Mouse (Mus musculus) liver, embryonic 13.5 days (tissue): ENCODE measurements at regions not wholly inside any gene's neighbourhood (a gene's known extent, or its start where the extent isn't known, plus 50 kb on each side); places are given as distances from the start of the nearest gene placed in this dataset.

ENCODE experiments used
- ATAC-seq: fragments of 200-750 bp; cut with Nextera tagmentation; 2 replicates; pipeline ENCODE4 v1.8.0; 2017; ENCODE audit warnings: low read depth, mild to moderate bottlenecking, moderate number of reproducible peaks, moderate library complexity
- DNase-seq: peaks from one replicate; pipeline ENCODE4 v3.0.0; 2022
- H3K27ac ChIP-seq: fragments of 300-500 bp; sonication (generic); 2 replicates; pipeline ENCODE4 v1.5.1; 2015; ENCODE audit warnings: moderate library complexity, mild to moderate bottlenecking, inconsistent platforms
- H3K27me3 ChIP-seq: fragments of 300-500 bp; sonication (generic); 2 replicates; pipeline ENCODE4 v1.6.1; 2015; ENCODE audit warnings: mild to moderate bottlenecking, inconsistent platforms
- H3K36me3 ChIP-seq: fragments of 300-500 bp; sonication (generic); 2 replicates; pipeline ENCODE4 v1.6.1; 2015; ENCODE audit warnings: mild to moderate bottlenecking, inconsistent platforms
- H3K4me1 ChIP-seq: fragments of 300-500 bp; sonication (generic); replicated peaks from 2 replicates; pipeline ENCODE4 v1.6.1; 2015; ENCODE audit warnings: inconsistent platforms
- H3K4me2 ChIP-seq: fragments of 300-500 bp; sonication (generic); 2 replicates; pipeline ENCODE4 v1.6.1; 2015; ENCODE audit warnings: inconsistent platforms, mild to moderate bottlenecking, moderate library complexity
- H3K4me3 ChIP-seq: fragments of 300-500 bp; sonication (generic); replicated peaks from 2 replicates; pipeline ENCODE4 v1.5.1; 2015; ENCODE audit warnings: mild to moderate bottlenecking, inconsistent platforms
- H3K9ac ChIP-seq: fragments of 300-500 bp; sonication (generic); 2 replicates; pipeline ENCODE4 v1.6.1; 2015; ENCODE audit warnings: mild to moderate bottlenecking, inconsistent platforms
- H3K9me3 ChIP-seq: fragments of 300-500 bp; sonication (generic); replicated peaks from 2 replicates; pipeline ENCODE4 v1.6.1; 2016; ENCODE audit warnings: inconsistent platforms
- WGBS: fragments of 180-500 bp; shearing (Covaris S2); methylation state at CpG from one replicate; pipeline ENCODE4 v1.1.7; 2015; ENCODE audit not compliant: insufficient replicate concordance; 5-methylcytosine and 5-hydroxymethylcytosine counted together

GRCm38 (mm10) chr11:112587386-112587785 lies 194.6 kb upstream of the Sox9 start:
- Histone ChIP-seq H3K27me3 (no peaks in the 10 kb centered on the region), H3K27ac (no peak overlapping the region), H3K9ac (no peak overlapping the region), H3K4me2 (no peak overlapping the region), H3K9me3 (peaks cover 13% of the 10 kb centered on the region), H3K36me3 (no peaks in the 10 kb centered on the region), H3K4me1 (no peaks in the 10 kb centered on the region), H3K4me3 (no peak overlapping the region)
- DNase-seq (no peak), ATAC-seq (no peak)

GRCm38 (mm10) chr11:112588088-112588487 lies 193.9 kb upstream of the Sox9 start:
- DNase-seq, result no peak
- Histone ChIP-seq H3K4me2 (no peak overlapping the region), H3K27me3 (no peaks in the 10 kb centered on the region), H3K36me3 (no peaks in the 10 kb centered on the region), H3K4me3 (no peak overlapping the region), H3K9me3 (peaks cover 13% of the 10 kb centered on the region), H3K4me1 (no peaks in the 10 kb centered on the region), H3K9ac (no peak overlapping the region), H3K27ac (no peak overlapping the region)
- ATAC-seq, result no peak
- WGBS, result 57% methylated on average over 11 of the region's 11 CpGs

DNA sequence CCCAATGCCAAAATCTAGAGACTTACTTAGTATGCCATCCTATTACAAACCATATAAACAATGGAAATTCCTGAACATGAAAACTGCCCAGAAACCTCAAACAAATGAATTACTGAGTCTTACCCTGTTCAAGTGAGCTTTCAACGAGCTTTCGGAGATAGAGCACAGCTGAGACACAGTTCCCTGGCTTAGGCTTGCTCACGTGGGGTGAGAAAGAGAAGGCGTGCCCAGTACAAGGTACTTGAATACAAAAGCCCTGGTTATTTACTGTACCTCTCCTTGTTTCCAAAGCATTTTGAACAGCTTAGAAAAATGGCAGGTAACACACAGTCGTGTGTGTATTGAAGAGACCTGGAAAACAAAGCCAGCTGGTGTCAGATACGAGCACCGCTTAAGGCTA lies 191.8 kb upstream of the Sox9 start:
- no peak overlapping the region for H3K27ac ChIP-seq
- H3K9ac ChIP-seq, result no peak overlapping the region
- 79% methylated on average over 7 of the region's 7 CpGs for WGBS
- no peak for ATAC-seq
- H3K4me3 ChIP-seq, result no peak overlapping the region
- peaks cover 13% of the 10 kb centered on the region for H3K9me3 ChIP-seq
- no peaks in the 10 kb centered on the region for H3K36me3 ChIP-seq
- no peaks in the 10 kb centered on the region for H3K4me1 ChIP-seq
- no peaks in the 10 kb centered on the region for H3K27me3 ChIP-seq
- no peak for DNase-seq
- H3K4me2 ChIP-seq, result no peak overlapping the region

- no peaks in the 10 kb centered on the region for H3K36me3 ChIP-seq
- ATAC-seq (no peak), DNase-seq (no peak)
- no peaks in the 10 kb centered on the region for H3K4me1 ChIP-seq
- no peaks in the 10 kb centered on the region for H3K27me3 ChIP-seq
- no peak overlapping the region for H3K9ac ChIP-seq
- H3K27ac ChIP-seq, result no peak overlapping the region
- no peak overlapping the region for H3K4me2 ChIP-seq
- no peak overlapping the region for H3K4me3 ChIP-seq
- WGBS, result 66% methylated on average over 6 of the region's 6 CpGs
- peaks cover 11% of the 10 kb centered on the region for H3K9me3 ChIP-seq
Observed at GRCm38 (mm10) chr11:112592411-112593020, 189.5 kb upstream of the Sox9 start.

DNA sequence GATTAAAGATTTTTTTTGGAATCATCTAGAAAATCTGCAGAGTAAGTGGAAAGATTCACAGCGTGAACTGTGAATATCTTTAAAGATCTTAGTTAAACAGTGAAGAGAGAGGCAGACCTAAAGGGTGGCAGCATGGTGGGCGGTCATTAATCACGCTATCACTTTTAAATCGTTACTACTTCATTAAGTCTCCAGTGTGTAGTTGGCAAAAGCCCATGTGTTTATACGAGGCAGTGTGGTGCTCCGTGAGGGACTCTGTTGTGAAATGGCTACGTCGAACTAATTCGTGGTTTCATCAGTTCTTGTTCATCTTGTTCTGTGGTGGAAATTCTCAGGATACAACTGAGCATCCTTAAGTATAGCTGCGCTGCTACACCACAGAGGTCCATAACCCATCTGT lies 188.2 kb upstream of the Sox9 start:
- peaks cover 8% of the 10 kb centered on the region for H3K9me3 ChIP-seq
- H3K4me3 ChIP-seq, result no peak overlapping the region
- WGBS, result 61% methylated on average over 10 of the region's 10 CpGs
- no peak overlapping the region for H3K9ac ChIP-seq
- no peak for DNase-seq
- H3K4me2 ChIP-seq, result no peak overlapping the region
- H3K4me1 ChIP-seq, result no peaks in the 10 kb centered on the region
- H3K27me3 ChIP-seq, result no peaks in the 10 kb centered on the region
- no peak for ATAC-seq
- no peaks in the 10 kb centered on the region for H3K36me3 ChIP-seq
- no peak overlapping the region for H3K27ac ChIP-seq

DNA sequence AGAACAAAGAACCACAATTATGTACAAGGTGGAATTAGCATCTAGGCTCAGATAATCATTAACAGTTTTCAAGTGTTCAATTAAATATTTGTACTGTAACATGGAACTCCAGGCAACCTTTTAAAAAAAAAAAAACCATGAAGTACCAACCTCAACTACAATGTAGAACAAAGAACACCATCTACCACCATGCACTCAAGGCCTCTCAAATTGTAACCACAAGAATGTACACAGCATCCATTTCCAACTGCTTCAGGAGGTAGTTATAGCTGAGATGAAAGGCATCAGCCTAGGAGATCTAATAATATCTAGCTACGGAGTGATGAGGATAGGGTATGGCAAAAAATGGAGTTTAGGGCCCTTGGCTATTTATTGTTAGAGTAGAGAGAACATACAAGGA lies 174.7 kb upstream of the Sox9 start:
- Histone ChIP-seq H3K4me1 (no peaks in the 10 kb centered on the region), H3K9me3 (0 out of 2 replicates have a peak, but pooled peaks cover 9% of the 10 kb centered on the region), H3K27me3 (no peaks in the 10 kb centered on the region), H3K36me3 (no peaks in the 10 kb centered on the region), H3K4me2 (no peak overlapping the region), H3K4me3 (no peak overlapping the region), H3K9ac (no peak overlapping the region), H3K27ac (no peak overlapping the region)
- WGBS, result 56% methylated on average over 1 of the region's 1 CpGs
- ATAC-seq, result no peak
- no peak for DNase-seq

- no peak overlapping the region for H3K4me2 ChIP-seq
- DNase-seq, result no peak
- H3K9ac ChIP-seq, result no peak overlapping the region
- ATAC-seq, result no peak
- no peaks in the 10 kb centered on the region for H3K36me3 ChIP-seq
- H3K4me3 ChIP-seq, result no peak overlapping the region
- H3K27me3 ChIP-seq, result no peaks in the 10 kb centered on the region
- 43% methylated on average over 3 of the region's 3 CpGs for WGBS
- no peaks in the 10 kb centered on the region for H3K4me1 ChIP-seq
- 0 out of 2 replicates have a peak, but pooled peaks cover 9% of the 10 kb centered on the region for H3K9me3 ChIP-seq
- no peak overlapping the region for H3K27ac ChIP-seq
Observed at GRCm38 (mm10) chr11:112609277-112609676, 172.7 kb upstream of the Sox9 start.

DNA sequence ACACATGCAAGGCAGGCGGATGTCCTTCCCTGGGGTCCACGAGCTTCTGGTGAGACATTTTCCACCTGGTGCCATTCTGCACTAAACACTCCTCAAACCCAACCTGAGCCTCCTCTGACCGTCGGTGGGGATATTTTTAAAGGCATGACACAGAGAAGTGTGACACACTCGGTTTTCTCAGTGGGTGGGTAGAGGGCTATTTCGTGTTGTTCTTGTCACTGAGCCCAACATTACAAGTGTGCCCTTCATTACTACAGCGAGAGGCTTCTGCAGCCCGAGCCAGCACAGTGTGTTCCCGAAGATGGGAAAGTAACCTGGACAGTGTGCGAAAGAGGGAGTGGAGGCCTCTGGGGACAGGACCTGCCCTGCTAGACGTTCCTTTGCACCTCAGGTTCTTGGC lies 171.0 kb upstream of the Sox9 start:
- H3K4me3 ChIP-seq, result no peak overlapping the region
- no peak overlapping the region for H3K9ac ChIP-seq
- H3K9me3 ChIP-seq, result 0 out of 2 replicates have a peak, but pooled peaks cover 9% of the 10 kb centered on the region
- no peak overlapping the region for H3K27ac ChIP-seq
- 67% methylated on average over 11 of the region's 11 CpGs for WGBS
- no peaks in the 10 kb centered on the region for H3K36me3 ChIP-seq
- no peaks in the 10 kb centered on the region for H3K27me3 ChIP-seq
- no peak for DNase-seq
- no peak overlapping the region for H3K4me2 ChIP-seq
- no peak for ATAC-seq
- H3K4me1 ChIP-seq, result no peaks in the 10 kb centered on the region

DNA sequence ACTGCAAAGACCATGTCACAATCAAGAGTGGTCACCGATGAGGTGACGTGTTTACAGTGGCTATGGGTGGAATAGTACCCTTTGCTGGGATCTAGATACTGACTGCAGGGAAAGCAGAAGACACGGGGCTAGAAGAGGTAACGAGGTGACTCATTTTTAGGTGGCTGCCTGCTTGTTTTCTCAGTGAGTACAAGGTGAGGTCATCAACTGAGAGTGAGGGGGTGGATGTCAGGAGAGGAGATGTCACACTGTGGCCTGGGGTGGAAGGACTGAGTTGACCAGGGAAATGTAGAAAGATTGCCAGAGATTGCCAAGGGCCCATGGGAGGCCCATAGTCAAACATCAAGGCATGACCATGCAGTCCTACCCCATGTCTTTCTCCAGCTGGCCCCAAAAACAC lies 166.4 kb upstream of the Sox9 start:
- ATAC-seq (no peak), DNase-seq (no peak)
- Histone ChIP-seq H3K4me2 (no peak overlapping the region), H3K9ac (no peak overlapping the region), H3K9me3 (0 out of 2 replicates have a peak, but pooled peaks cover 7% of the 10 kb centered on the region), H3K4me3 (no peak overlapping the region), H3K27ac (no peak overlapping the region), H3K36me3 (no peaks in the 10 kb centered on the region), H3K27me3 (no peaks in the 10 kb centered on the region), H3K4me1 (no peaks in the 10 kb centered on the region)
- WGBS, result 66% methylated on average over 4 of the region's 4 CpGs

DNA sequence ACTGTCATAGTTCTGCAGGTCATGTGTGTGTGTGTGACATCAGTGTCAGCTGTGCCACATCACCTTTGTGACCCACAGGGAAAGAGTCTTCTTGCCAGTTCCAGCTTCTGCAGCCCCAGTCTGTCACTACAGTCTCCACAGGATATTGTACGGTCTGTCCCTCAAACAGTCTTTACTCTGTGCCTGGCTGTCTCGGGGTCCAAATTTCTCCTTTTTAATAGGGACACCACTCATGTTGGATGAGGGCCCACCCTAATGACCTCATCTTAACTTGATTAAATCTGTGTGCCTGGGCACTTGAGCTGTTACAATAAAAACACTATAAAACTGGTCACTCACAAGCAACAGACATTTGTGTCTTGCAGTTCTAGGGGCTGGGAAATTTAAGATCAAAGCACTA lies 165.1 kb upstream of the Sox9 start:
- Histone ChIP-seq H3K27ac (no peak overlapping the region), H3K4me2 (no peak overlapping the region), H3K27me3 (no peaks in the 10 kb centered on the region), H3K9me3 (0 out of 2 replicates have a peak, but pooled peaks cover 1% of the 10 kb centered on the region), H3K9ac (no peak overlapping the region), H3K4me1 (no peaks in the 10 kb centered on the region), H3K36me3 (no peaks in the 10 kb centered on the region), H3K4me3 (no peak overlapping the region)
- no peak for ATAC-seq
- 45% methylated on average over 2 of the region's 2 CpGs for WGBS
- no peak for DNase-seq

DNA sequence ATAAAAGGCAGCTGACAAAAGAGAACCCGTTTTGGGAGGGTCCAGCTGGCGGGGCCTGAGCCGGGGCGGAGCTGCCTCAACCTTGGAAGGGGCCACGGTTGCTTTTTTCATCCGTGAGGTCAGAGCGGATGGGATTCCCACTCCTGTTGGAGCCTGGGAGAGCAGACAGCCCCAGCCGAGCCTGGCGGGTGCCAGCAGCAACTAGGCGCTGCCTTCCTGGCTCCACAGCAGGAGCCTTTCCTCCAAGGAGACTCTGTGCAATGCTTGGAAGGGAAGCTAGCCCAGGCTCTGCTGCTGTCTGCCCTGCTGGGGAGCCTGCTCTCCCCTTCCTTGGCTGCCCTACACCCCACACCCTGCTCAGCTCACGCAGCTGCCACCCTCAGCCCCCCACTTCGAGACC lies 161.1 kb upstream of the Sox9 start:
- H3K9me3 ChIP-seq, result no peaks in the 10 kb centered on the region
- DNase-seq (no peak), ATAC-seq (no peak)
- no peaks in the 10 kb centered on the region for H3K4me1 ChIP-seq
- H3K4me3 ChIP-seq, result no peak overlapping the region
- no peaks in the 10 kb centered on the region for H3K27me3 ChIP-seq
- no peak overlapping the region for H3K9ac ChIP-seq
- 31% methylated on average over 12 of the region's 12 CpGs for WGBS
- H3K4me2 ChIP-seq, result no peak overlapping the region
- no peaks in the 10 kb centered on the region for H3K36me3 ChIP-seq
- no peak overlapping the region for H3K27ac ChIP-seq

- Histone ChIP-seq H3K36me3 (no peaks in the 10 kb centered on the region), H3K9me3 (no peaks in the 10 kb centered on the region), H3K27me3 (no peaks in the 10 kb centered on the region), H3K9ac (no peak overlapping the region), H3K4me3 (no peak overlapping the region), H3K27ac (no peak overlapping the region), H3K4me1 (no peaks in the 10 kb centered on the region), H3K4me2 (no peak overlapping the region)
- DNase-seq (no peak), ATAC-seq (no peak)
- 47% methylated on average over 9 of the region's 9 CpGs for WGBS
Observed at GRCm38 (mm10) chr11:112621385-112622120, 160.5 kb upstream of the Sox9 start.
